Mouse (Mus musculus): ENCODE results near the gene C1qtnf1. TPM values are rescaled to one million over a fixed set of nuclear protein-coding genes. Genes with fewer than 3 reads are reported as not detected.

The C1qtnf1 gene
- polyA plus RNA-seq, 1 experiment from 2014 or later, result 4.8 TPM

- Histone ChIP-seq H3K4me3 (replicated peaks) (no peak overlapping the region), H3K27me3 (replicated peaks) (no peaks in the 10 kb centered on the region), H3K27ac (replicated peaks) (no peak overlapping the region), H3K9me3 (replicated peaks) (no peaks in the 10 kb centered on the region), H3K36me3 (peaks cover 21% of the 10 kb centered on the region), H3K9ac (replicated peaks) (no peak overlapping the region), H3K4me1 (peaks cover 22% of the 10 kb centered on the region), H3K4me2 (no peak overlapping the region)
- no peak for ATAC-seq (ENCODE audit: low FRiP score)
- WGBS, result 91% methylated on average over 2 of the region's 2 CpGs
Measured at GRCm38 (mm10) chr11:118403183-118403582, 24.8 kb upstream of the C1qtnf1 start.

GRCm38 (mm10) chr11:118403951-118404899, 23.8 kb upstream of the C1qtnf1 start:
- Histone ChIP-seq H3K4me2 (no peak overlapping the region), H3K27me3 (replicated peaks) (no peaks in the 10 kb centered on the region), H3K27ac (replicated peaks) (no peak overlapping the region), H3K36me3 (peaks cover 26% of the 10 kb centered on the region), H3K9ac (replicated peaks) (no peak overlapping the region), H3K4me1 (peaks cover 22% of the 10 kb centered on the region), H3K4me3 (replicated peaks) (no peak overlapping the region), H3K9me3 (replicated peaks) (no peaks in the 10 kb centered on the region)
- no peak for ATAC-seq (ENCODE audit: low FRiP score)
- WGBS, result 77% methylated on average over 6 of the region's 6 CpGs

GRCm38 (mm10) chr11:118405311-118405710, 22.7 kb upstream of the C1qtnf1 start:
- WGBS, result 97% methylated on average over 8 of the region's 8 CpGs
- ATAC-seq (ENCODE audit: low FRiP score), result no peak
- H3K9me3 ChIP-seq (replicated peaks), result no peaks in the 10 kb centered on the region
- no peak overlapping the region for H3K4me2 ChIP-seq
- H3K4me1 ChIP-seq, result peaks cover 19% of the 10 kb centered on the region
- no peaks in the 10 kb centered on the region for H3K27me3 ChIP-seq (replicated peaks)
- H3K4me3 ChIP-seq (replicated peaks), result no peak overlapping the region
- H3K36me3 ChIP-seq, result peaks cover 35% of the 10 kb centered on the region
- H3K27ac ChIP-seq (replicated peaks), result no peak overlapping the region
- H3K9ac ChIP-seq (replicated peaks), result no peak overlapping the region

GRCm38 (mm10) chr11:118406521-118406920, 21.5 kb upstream of the C1qtnf1 start:
- Histone ChIP-seq H3K4me1 (peaks cover 8% of the 10 kb centered on the region), H3K4me2 (no peak overlapping the region), H3K4me3 (replicated peaks) (no peak overlapping the region), H3K36me3 (peaks cover 44% of the 10 kb centered on the region), H3K9me3 (replicated peaks) (no peaks in the 10 kb centered on the region), H3K27me3 (replicated peaks) (no peaks in the 10 kb centered on the region), H3K27ac (replicated peaks) (no peak overlapping the region), H3K9ac (replicated peaks) (no peak overlapping the region)
- 95% methylated on average over 5 of the region's 5 CpGs for WGBS
- no peak for ATAC-seq (ENCODE audit: low FRiP score)

- ATAC-seq (ENCODE audit: low FRiP score), result no peak
- Histone ChIP-seq H3K4me2 (no peak overlapping the region), H3K9me3 (replicated peaks) (no peaks in the 10 kb centered on the region), H3K27me3 (replicated peaks) (no peaks in the 10 kb centered on the region), H3K27ac (replicated peaks) (no peak overlapping the region), H3K4me1 (no peaks in the 10 kb centered on the region), H3K9ac (replicated peaks) (no peak overlapping the region), H3K4me3 (replicated peaks) (no peak overlapping the region), H3K36me3 (peaks cover 44% of the 10 kb centered on the region)
- WGBS, result 87% methylated on average over 23 of the region's 23 CpGs
Measured at GRCm38 (mm10) chr11:118407318-118407910, 20.6 kb upstream of the C1qtnf1 start.

- no peak for ATAC-seq (ENCODE audit: low FRiP score)
- H3K4me3 ChIP-seq (replicated peaks), result no peak overlapping the region
- H3K4me1 ChIP-seq, result peaks cover 4% of the 10 kb centered on the region; the same call in 1 of the 2 replicates
- no peaks in the 10 kb centered on the region for H3K9me3 ChIP-seq (replicated peaks)
- WGBS, result 87% methylated on average over 18 of the region's 18 CpGs
- H3K4me2 ChIP-seq, result no peak overlapping the region
- H3K27ac ChIP-seq (replicated peaks), result no peak overlapping the region
- H3K9ac ChIP-seq (replicated peaks), result no peak overlapping the region
- H3K36me3 ChIP-seq, result peaks cover 44% of the 10 kb centered on the region
- no peaks in the 10 kb centered on the region for H3K27me3 ChIP-seq (replicated peaks)
Measured at GRCm38 (mm10) chr11:118408051-118408740, 19.8 kb upstream of the C1qtnf1 start.

- H3K27me3 ChIP-seq (replicated peaks), result no peaks in the 10 kb centered on the region
- no peak for ATAC-seq (ENCODE audit: low FRiP score)
- WGBS, result 68% methylated on average over 12 of the region's 12 CpGs
- peaks cover 6% of the 10 kb centered on the region; the same call in 1 of the 2 replicates for H3K4me1 ChIP-seq
- H3K4me2 ChIP-seq, result no peak overlapping the region
- no peaks in the 10 kb centered on the region for H3K9me3 ChIP-seq (replicated peaks)
- H3K36me3 ChIP-seq, result peaks cover 44% of the 10 kb centered on the region
- no peak overlapping the region for H3K4me3 ChIP-seq (replicated peaks)
- no peak overlapping the region for H3K27ac ChIP-seq (replicated peaks)
- no peak overlapping the region for H3K9ac ChIP-seq (replicated peaks)
Measured at GRCm38 (mm10) chr11:118409106-118410072, 18.6 kb upstream of the C1qtnf1 start.

GRCm38 (mm10) chr11:118410073-118410444, 17.9 kb upstream of the C1qtnf1 start:
- Histone ChIP-seq H3K27me3 (replicated peaks) (no peaks in the 10 kb centered on the region), H3K4me2 (no peak overlapping the region), H3K36me3 (peaks cover 44% of the 10 kb centered on the region), H3K9me3 (replicated peaks) (no peaks in the 10 kb centered on the region), H3K4me1 (peaks cover 8% of the 10 kb centered on the region; the same call in 1 of the 2 replicates), H3K27ac (replicated peaks) (no peak overlapping the region), H3K9ac (replicated peaks) (no peak overlapping the region), H3K4me3 (replicated peaks) (no peak overlapping the region)
- 50% methylated on average over 1 of the region's 1 CpGs for WGBS
- ATAC-seq (ENCODE audit: low FRiP score), result no peak

- H3K9ac ChIP-seq (replicated peaks), result no peak overlapping the region
- H3K27ac ChIP-seq (replicated peaks), result no peak overlapping the region
- no peaks in the 10 kb centered on the region for H3K27me3 ChIP-seq (replicated peaks)
- ATAC-seq (ENCODE audit: low FRiP score), result no peak
- H3K36me3 ChIP-seq, result peaks cover 44% of the 10 kb centered on the region
- H3K4me2 ChIP-seq, result no peak overlapping the region
- H3K4me3 ChIP-seq (replicated peaks), result no peak overlapping the region
- H3K9me3 ChIP-seq (replicated peaks), result no peaks in the 10 kb centered on the region
- WGBS, result 91% methylated on average over 10 of the region's 10 CpGs
- H3K4me1 ChIP-seq, result peaks cover 11% of the 10 kb centered on the region; the same call in 1 of the 2 replicates
Measured at GRCm38 (mm10) chr11:118410479-118410878, 17.5 kb upstream of the C1qtnf1 start.

- Histone ChIP-seq H3K36me3 (peaks cover 40% of the 10 kb centered on the region), H3K4me3 (replicated peaks) (no peak overlapping the region), H3K27ac (replicated peaks) (no peak overlapping the region), H3K9ac (replicated peaks) (no peak overlapping the region), H3K4me1 (peaks cover 16% of the 10 kb centered on the region), H3K27me3 (replicated peaks) (no peaks in the 10 kb centered on the region), H3K4me2 (no peak overlapping the region), H3K9me3 (replicated peaks) (no peaks in the 10 kb centered on the region)
- no peak for ATAC-seq (ENCODE audit: low FRiP score)
- WGBS, result 94% methylated on average over 8 of the region's 8 CpGs
Measured at GRCm38 (mm10) chr11:118411271-118411670, 16.7 kb upstream of the C1qtnf1 start.

- whole genome bisulfite sequencing, result 91% methylated on average over 2 of the region's 2 CpGs
- H3K9me3 ChIP-seq (replicated peaks), result no peaks in the 10 kb centered on the region
- no peak overlapping the region for H3K27ac ChIP-seq (replicated peaks)
- no peak overlapping the region for H3K4me2 ChIP-seq
- no peak overlapping the region for H3K4me3 ChIP-seq (replicated peaks)
- H3K4me1 ChIP-seq, result peaks cover 30% of the 10 kb centered on the region
- no peaks in the 10 kb centered on the region for H3K27me3 ChIP-seq (replicated peaks)
- H3K36me3 ChIP-seq, result peaks cover 28% of the 10 kb centered on the region
- no peak for ATAC-seq (ENCODE audit: low FRiP score)
- no peak overlapping the region for H3K9ac ChIP-seq (replicated peaks)
Measured at GRCm38 (mm10) chr11:118412601-118413000, 15.4 kb upstream of the C1qtnf1 start.
